Mouse (Mus musculus) regulatory T cell (primary cell): Measurements from ENCODE around the gene Rgs19.

Source experiments
- in situ Hi-C: fragments of 300-600 bp; cut with MboI, MseI; formaldehyde crosslinking; loops from one replicate; pipeline ENCODE4 v1.15.1; 2025; ENCODE audit warnings: high pct_unique_total_duplicates

Gene Rgs19

DNA sequence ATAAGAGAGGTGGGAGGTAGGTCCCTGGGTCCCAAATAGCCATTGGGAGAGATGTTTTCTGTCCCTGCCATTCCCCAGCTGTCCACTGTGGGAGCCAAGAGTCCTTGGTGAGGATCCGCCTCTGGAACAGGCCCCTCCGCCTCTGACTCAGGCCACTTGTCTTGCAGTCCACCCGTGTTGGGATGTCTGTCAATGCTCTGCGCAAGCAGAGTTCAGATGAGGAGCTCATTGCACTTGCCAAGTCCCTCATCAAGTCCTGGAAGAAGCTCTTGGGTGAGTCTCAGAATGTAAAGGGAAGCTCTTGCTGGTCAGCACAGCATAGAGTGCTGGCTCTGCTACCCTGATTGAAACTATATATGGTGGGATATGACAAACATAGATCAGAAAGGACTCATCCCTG lies 10.4 kb downstream of the Rgs19 start:
- in situ Hi-C loops = no loop called here

- in situ Hi-C loops = no loop called here
Observed at GRCm38 (mm10) chr2:181681978-181682377, 11.8 kb downstream of the Rgs19 start.

GRCm38 (mm10) chr2:181680716-181681117 lies 13.1 kb downstream of the Rgs19 start:
- in situ Hi-C loops = no loop called here

GRCm38 (mm10) chr2:181679951-181680715 lies 13.6 kb downstream of the Rgs19 start, which contains the start of gene Tcea2:
Gene Tcea2 (plus strand): TSS chr2:181680310.
- in situ Hi-C loops = no loop called here

- in situ Hi-C loops = no loop called here
Observed at GRCm38 (mm10) chr2:181678780-181679179, 15.0 kb downstream of the Rgs19 start.

GRCm38 (mm10) chr2:181677755-181678098 lies 16.1 kb downstream of the Rgs19 start:
- in situ Hi-C loops = no loop called here

DNA sequence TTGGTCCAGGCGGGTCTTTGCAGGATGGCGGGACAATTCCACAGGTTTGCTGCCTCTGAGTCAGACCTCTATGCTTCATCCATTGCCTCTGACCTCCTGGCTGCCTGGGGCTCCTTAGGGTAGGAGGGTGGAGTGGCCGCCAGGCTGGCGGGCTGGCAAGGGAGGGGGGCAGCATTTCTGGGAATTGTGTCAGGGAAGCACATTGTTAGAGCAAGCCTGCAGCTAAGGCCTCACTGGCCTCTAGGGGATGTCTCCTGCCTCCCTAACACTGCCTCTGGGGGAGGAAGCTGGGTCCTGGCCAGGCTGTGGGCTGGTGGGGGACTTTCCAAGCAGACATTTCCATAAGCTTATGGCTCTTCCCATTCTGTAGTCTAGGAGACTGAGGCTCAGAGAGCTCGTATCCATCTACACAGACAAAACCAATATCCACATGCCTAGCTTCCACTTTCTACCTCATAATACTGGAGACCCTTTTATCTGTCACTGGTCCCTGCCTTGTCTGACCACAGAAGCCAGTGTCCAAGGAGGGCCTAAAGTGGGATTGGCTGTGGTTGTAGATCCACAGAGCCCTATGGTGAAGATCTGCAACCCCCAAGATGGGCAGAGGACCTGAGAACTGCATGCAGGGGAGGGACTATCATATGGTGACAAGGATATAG lies 16.6 kb downstream of the Rgs19 start:
- in situ Hi-C loops = no loop called here

DNA sequence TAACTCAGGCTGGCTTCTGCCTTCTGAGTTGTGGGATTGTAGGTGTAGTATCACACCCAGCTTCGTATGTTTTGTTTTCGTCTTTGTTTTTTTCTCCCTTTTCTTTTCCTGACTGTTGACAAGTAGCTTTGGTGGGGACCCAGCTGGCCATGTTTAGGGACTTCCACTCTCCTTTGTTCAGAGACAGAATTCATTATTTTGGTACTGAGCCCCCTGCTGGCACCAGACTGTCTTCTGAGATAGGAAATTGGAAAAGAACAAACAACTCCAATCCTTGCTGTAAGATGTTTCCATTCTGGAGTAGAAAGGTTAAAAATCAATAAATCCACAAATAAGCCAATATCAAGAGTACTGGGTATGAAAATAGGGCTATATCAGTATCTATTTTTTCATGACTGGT lies 17.4 kb downstream of the Rgs19 start:
- in situ Hi-C loops = no loop called here

DNA sequence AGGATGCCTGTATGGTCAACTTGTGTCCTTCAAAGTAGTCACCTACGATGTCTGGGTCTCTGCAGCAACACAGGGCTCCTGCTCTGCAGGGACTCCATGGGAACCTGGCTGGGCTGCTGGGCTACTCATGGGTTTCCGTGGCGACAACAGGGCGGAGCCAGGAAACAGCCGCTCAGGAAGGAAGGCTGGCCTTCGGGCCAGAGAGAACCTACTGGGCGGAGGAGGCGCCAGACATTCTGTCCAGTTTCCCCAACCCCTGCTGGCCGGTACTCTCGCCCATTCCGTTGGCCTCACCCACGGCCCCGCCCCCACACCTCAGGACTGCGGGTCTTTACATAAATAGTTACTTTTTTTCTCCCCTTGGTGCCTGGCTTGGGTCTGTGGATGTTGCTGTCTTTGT lies 18.3 kb downstream of the Rgs19 start:
- in situ Hi-C loops = no loop called here

- in situ Hi-C loops = no loop called here
Observed at GRCm38 (mm10) chr2:181674934-181675333, 18.8 kb downstream of the Rgs19 start.

- in situ Hi-C loops = no loop called here
Observed at GRCm38 (mm10) chr2:181673501-181673900, 20.3 kb downstream of the Rgs19 start.

- in situ Hi-C loops = no loop called here
Observed at GRCm38 (mm10) chr2:181671984-181672383, 21.8 kb downstream of the Rgs19 start.

DNA sequence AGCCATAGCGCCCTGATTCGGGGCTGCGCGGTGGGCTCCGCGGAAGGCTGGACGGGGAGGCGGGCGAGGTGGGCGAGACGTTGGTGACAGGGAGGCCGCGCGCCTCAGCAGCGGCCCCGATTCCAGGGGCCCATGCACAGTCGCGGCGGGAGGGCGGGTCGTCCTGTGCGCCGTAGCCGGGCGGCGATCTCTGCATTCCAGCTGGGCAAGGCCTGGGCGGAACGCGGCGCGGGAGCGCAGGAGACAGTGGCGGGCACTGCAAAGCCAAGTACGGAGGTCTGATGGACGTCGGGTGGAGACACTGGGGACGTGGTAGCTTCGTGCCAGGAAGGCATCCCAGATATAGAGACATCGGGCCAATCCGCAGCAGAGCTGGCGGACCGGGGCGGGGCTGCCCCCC lies 22.5 kb downstream of the Rgs19 start, which contains the start of gene Sox18:
Gene Sox18, minus strand, starts transcription at position 315 of the 400 bp plus-strand sequence.
- in situ Hi-C loops = no loop called here

DNA sequence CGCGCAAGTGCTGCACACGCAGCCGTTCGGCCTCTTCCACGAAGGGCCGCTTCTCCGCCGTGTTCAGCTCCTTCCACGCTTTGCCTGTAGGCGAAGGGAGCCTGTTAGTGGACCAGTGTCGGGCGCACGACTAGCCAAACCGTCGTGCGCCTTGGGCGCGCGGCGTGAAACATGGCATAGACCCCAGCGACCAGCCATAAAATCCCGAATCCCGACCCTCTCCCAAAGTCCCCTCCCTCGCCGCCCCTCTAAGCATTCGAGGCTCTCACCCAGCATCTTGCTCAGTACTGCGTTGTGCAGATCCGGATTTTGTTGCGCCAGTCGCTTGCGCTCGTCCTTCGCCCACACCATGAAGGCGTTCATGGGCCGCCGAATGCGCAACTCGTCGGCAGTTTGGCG lies 22.9 kb downstream of the Rgs19 start:
- in situ Hi-C loops = no loop called here

- in situ Hi-C loops = no loop called here
Observed at GRCm38 (mm10) chr2:181670285-181670912, 23.4 kb downstream of the Rgs19 start.

DNA sequence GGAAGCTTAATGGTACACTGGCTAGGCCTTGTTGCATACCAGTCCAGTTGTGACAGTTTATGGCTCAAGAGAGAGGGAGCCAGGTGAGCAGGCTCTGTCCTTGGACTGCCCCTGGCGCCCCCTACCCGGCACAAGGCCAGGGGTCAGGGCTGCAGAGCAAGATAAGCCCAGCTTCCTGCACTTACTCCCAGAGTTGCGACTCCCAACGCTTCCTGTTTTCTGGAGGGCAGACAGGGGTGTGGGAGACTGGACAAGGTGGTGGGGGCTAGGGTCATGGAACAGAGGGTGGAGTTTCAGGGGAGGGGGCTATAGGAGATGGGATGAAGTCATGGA lies 30.5 kb downstream of the Rgs19 start:
- in situ Hi-C loops = no loop called here

DNA sequence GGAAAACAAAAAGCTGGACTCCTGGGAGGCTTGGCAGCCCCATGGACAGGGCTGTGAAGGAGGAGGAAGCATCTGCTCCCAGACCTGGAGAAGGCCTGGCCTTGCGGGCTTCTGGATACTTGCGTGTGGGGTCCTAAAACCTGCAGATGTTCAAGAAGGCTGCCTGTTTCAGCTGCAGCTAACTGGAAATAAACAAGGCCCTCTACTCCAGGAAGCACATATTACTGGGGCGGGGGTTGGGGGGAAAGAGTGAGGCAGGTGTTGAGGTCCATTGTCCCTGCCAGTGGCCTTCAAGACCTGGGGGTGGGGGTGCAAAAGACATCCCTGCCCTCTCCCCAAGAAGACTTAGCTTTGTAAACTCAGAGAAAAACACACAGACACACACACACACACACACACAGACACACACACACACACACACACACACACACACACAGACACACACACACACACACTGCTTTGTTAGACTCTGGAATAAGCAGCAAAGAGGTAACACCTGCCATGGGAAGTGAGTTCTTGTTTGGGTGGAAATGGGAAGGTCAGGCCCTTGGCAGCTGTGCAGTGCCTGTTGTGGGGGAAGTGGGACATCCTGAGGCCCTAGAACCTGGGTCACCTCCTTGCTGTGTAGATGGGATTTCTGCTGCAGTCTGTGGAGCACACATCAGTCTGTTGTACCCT lies 31.0 kb downstream of the Rgs19 start:
- in situ Hi-C loops = no loop called here

DNA sequence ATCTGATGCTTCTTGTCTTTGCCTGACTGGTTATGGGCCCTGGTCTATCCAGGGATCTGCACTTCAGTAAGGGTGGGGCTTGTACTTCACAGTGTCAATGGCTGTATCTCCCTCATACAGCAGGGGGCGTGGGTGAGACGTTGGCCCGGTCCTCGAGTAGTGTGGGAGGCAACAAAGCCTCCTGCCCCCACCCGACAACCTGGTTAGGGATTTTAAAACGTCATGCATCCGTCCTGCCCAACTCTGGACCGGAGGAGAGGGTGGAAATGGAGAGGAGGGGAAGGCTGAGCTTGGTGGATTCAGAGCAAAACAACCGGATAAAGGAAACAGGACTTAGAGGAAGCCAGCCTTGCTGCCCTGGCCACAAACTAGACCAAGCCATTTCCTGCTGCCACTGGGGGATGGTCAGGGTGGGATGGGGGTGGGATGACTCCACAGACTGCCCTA lies 34.1 kb downstream of the Rgs19 start:
- in situ Hi-C loops = no loop called here

DNA sequence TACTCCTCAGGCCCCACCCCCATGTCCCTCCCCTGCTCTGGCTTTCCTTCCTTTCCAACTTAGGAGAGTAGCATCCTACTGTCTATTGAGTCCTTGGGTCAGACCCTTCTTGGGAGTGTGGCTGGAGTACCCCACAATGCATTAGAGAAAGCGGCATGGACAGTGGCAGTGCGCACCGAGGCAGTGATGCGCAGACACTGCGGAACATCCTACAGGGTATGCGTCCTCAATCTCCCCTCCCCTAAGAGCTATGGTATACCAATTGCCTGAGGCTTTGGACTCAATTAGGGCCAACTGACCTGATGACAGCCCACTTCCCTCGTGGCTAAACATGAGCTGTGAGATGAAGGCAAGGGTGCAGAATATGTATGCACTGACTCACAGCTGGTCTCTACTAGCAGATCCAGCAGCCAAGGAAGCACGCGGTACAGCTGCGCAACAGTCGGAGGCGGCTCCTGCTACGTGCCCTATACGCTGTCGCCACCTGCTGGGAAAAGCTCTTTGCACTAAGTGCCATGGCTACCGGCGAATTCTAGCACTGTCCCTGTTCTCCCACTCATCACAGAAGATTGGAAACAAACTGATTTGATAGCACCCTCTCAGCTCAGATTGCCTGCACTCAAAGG lies 34.7 kb downstream of the Rgs19 start:
- in situ Hi-C loops = no loop called here

GRCm38 (mm10) chr2:181658528-181658927 lies 35.2 kb downstream of the Rgs19 start:
- in situ Hi-C loops = no loop called here

DNA sequence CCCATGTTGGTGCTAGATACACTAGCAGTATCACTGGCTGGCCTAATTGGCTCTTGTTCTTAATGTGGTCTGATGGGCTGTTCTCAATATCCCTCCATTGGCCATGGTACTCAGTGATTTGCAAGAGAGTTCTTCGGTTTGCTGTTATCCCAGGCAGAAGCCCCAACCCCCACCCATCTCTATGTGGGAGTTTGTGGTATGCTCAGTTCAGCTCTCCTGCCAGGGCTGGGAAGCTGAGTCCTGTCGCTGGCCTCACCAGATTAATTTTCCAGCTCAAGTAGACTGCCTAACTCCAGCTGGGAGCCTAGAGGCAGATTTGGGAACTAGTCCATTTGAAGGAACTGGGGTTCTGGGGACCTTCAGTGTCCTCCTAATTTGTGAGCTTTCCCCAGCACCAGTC lies 36.3 kb downstream of the Rgs19 start:
- in situ Hi-C loops = no loop called here

GRCm38 (mm10) chr2:181656734-181657133 lies 37.0 kb downstream of the Rgs19 start, which contains the start of gene Gm29797:
Gene Gm29797 (plus strand): TSS chr2:181657034.
- in situ Hi-C loops = no loop called here
